Mouse (Mus musculus): ENCODE results near the gene Lax1.

Gene Lax1

DNA sequence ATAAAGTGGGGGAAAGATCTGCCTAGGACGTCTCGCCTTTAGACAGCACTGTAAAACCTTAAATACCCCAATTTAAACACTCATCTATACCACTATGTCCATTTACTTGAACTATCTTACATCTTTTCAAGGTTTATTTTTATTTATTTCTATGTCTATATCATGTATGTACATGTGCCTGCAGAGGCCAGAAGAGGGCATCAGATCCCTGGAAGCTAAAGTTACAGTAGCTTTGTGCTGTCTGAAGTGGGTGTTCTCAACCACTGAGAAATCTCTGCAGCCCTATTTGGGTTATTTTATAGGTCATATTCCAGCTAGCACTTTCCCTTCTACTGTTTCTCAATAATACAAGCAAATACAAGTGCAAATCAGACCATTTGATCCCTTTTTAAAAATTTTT, 57.7 kb downstream of the Lax1 start:
- no peak for DNase-seq (ENCODE audit: low read depth, low spot score)
